Mouse (Mus musculus) T-helper 2 cell (primary cell): ENCODE data around the gene Arfrp1.

ENCODE experiments used
- in situ Hi-C: fragments of 300-600 bp; cut with MboI, MseI; formaldehyde crosslinking; loops from one replicate; pipeline ENCODE4 v1.15.1; 2025; ENCODE audit warnings: high pct_unique_total_duplicates

Arfrp1 gene

GRCm38 (mm10) chr2:181364860-181365596 lies at the start of gene Arfrp1, which contains the start of gene Zgpat:
Gene Arfrp1, minus strand, starts transcription at chr2:181365404.
Gene Zgpat, plus strand, starts transcription at chr2:181364928.
- in situ Hi-C loops = no loop called here

- in situ Hi-C loops = loop anchor here (10.0 kb wide), 1 partner anchor 162 kb away; no protein-coding TSS in a partner anchor
These were observed 47.9 kb upstream of the Arfrp1 start for GRCm38 (mm10) chr2:181413141-181413540.

- in situ Hi-C loops = loop anchor here (10.0 kb wide), 1 partner anchor 164 kb away; no protein-coding TSS in a partner anchor
These were observed 45.7 kb upstream of the Arfrp1 start for GRCm38 (mm10) chr2:181410760-181411473.

- in situ Hi-C loops = loop anchor here (10.0 kb wide), 1 partner anchor 165 kb away; no protein-coding TSS in a partner anchor
These were observed 44.4 kb upstream of the Arfrp1 start for GRCm38 (mm10) chr2:181409643-181410042.

GRCm38 (mm10) chr2:181403722-181404121 lies 38.5 kb upstream of the Arfrp1 start:
- in situ Hi-C loops = no loop called here

- in situ Hi-C loops = no loop called here
These were observed 36.3 kb upstream of the Arfrp1 start for GRCm38 (mm10) chr2:181401497-181401896.

- in situ Hi-C loops = loop anchor here (25.0 kb wide), 1 partner anchor 90 kb away; the partner anchor contains the start of genes Abhd16b and Tpd52l2
These were observed 32.1 kb upstream of the Arfrp1 start for GRCm38 (mm10) chr2:181397207-181397761.

GRCm38 (mm10) chr2:181394086-181394485 lies 28.9 kb upstream of the Arfrp1 start:
- in situ Hi-C loops = loop anchor here (5.0 to 25.0 kb wide), 2 partner anchors 93 to 193 kb away; partner anchors contain the start of genes Abhd16b and Tpd52l2

GRCm38 (mm10) chr2:181392600-181393213 lies 27.5 kb upstream of the Arfrp1 start:
- in situ Hi-C loops = loop anchor here (5.0 to 25.0 kb wide), 2 partner anchors 95 to 195 kb away; partner anchors contain the start of genes Abhd16b and Tpd52l2

- in situ Hi-C loops = loop anchor here (5.0 to 25.0 kb wide), 2 partner anchors 96 to 196 kb away; partner anchors contain the start of genes Abhd16b and Tpd52l2
These were observed 26.3 kb upstream of the Arfrp1 start for GRCm38 (mm10) chr2:181391541-181391940.

GRCm38 (mm10) chr2:181391022-181391421 lies 25.8 kb upstream of the Arfrp1 start:
- in situ Hi-C loops = loop anchor here (5.0 to 25.0 kb wide), 2 partner anchors 96 to 196 kb away; partner anchors contain the start of genes Abhd16b and Tpd52l2

GRCm38 (mm10) chr2:181390136-181390870 lies 25.1 kb upstream of the Arfrp1 start:
- in situ Hi-C loops = loop anchor here (5.0 to 25.0 kb wide), 2 partner anchors 97 to 197 kb away; partner anchors contain the start of genes Abhd16b and Tpd52l2

GRCm38 (mm10) chr2:181386663-181387210 lies 21.5 kb upstream of the Arfrp1 start:
- in situ Hi-C loops = loop anchor here (25.0 kb wide), 1 partner anchor 101 kb away; the partner anchor contains the start of genes Abhd16b and Tpd52l2

GRCm38 (mm10) chr2:181385885-181386284 lies 20.7 kb upstream of the Arfrp1 start:
- in situ Hi-C loops = loop anchor here (25.0 kb wide), 1 partner anchor 101 kb away; the partner anchor contains the start of genes Abhd16b and Tpd52l2

- in situ Hi-C loops = loop anchor here (25.0 kb wide), 1 partner anchor 102 kb away; the partner anchor contains the start of genes Abhd16b and Tpd52l2
These were observed 19.8 kb upstream of the Arfrp1 start for GRCm38 (mm10) chr2:181384919-181385391.

GRCm38 (mm10) chr2:181384463-181384862 lies 19.3 kb upstream of the Arfrp1 start:
- in situ Hi-C loops = loop anchor here (25.0 kb wide), 1 partner anchor 103 kb away; the partner anchor contains the start of genes Abhd16b and Tpd52l2

- in situ Hi-C loops = loop anchor here (25.0 kb wide), 1 partner anchor 106 kb away; the partner anchor contains the start of genes Abhd16b and Tpd52l2
These were observed 16.6 kb upstream of the Arfrp1 start for GRCm38 (mm10) chr2:181381631-181382306.

GRCm38 (mm10) chr2:181381107-181381506 lies 15.9 kb upstream of the Arfrp1 start:
- in situ Hi-C loops = loop anchor here (25.0 kb wide), 1 partner anchor 106 kb away; the partner anchor contains the start of genes Abhd16b and Tpd52l2

- in situ Hi-C loops = loop anchor here (25.0 kb wide), 1 partner anchor 107 kb away; the partner anchor contains the start of genes Abhd16b and Tpd52l2
These were observed 15.0 kb upstream of the Arfrp1 start for GRCm38 (mm10) chr2:181380251-181380650.
